Mouse (Mus musculus) naive thymus-derived CD4-positive, alpha-beta T cell, adult 2 months (primary cell): ENCODE results near the gene Hrasls5.

Experiments used
- DNase-seq: peaks from one replicate; pipeline ENCODE4 v3.0.0-alpha.2; 2011; ENCODE audit warnings: low read depth

Hrasls5 gene

GRCm38 (mm10) chr19:7606801-7607689 is 5.3 kb upstream of the Hrasls5 start, which contains the start of gene Lgals12:
Gene Lgals12, minus strand, starts transcription at chr19:7607193.
- no peak for DNase-seq

- DNase-seq: no peak
Observed at GRCm38 (mm10) chr19:7607690-7608201, 4.6 kb upstream of the Hrasls5 start.

- no peak for DNase-seq
Observed at GRCm38 (mm10) chr19:7613151-7613550, 810 bp downstream of the Hrasls5 start.

GRCm38 (mm10) chr19:7616231-7616930 is 4.0 kb downstream of the Hrasls5 start:
- DNase-seq: no peak

- no peak for DNase-seq
Observed at GRCm38 (mm10) chr19:7617085-7617484, 4.7 kb downstream of the Hrasls5 start.

GRCm38 (mm10) chr19:7617696-7618095 is 5.4 kb downstream of the Hrasls5 start:
- peak; percentile 65 for DNase-seq

- no peak for DNase-seq
Observed at GRCm38 (mm10) chr19:7633021-7633420, 20.7 kb downstream of the Hrasls5 start.

GRCm38 (mm10) chr19:7633786-7634185 is 21.4 kb downstream of the Hrasls5 start:
- no peak for DNase-seq

GRCm38 (mm10) chr19:7648913-7649666 is 36.7 kb downstream of the Hrasls5 start:
- no peak for DNase-seq

- no peak for DNase-seq
Observed at GRCm38 (mm10) chr19:7672033-7672432, 59.7 kb downstream of the Hrasls5 start.

GRCm38 (mm10) chr19:7687988-7688387 is 75.6 kb downstream of the Hrasls5 start:
- DNase-seq: no peak
